Mouse (Mus musculus): ENCODE data around the gene Nsl1. TPM values are rescaled to one million over a fixed set of nuclear protein-coding genes. Genes with fewer than 3 reads are reported as not detected.
"Not testable (repeated sequence)": the region's sequence is repeated elsewhere in the genome, so short reads cannot be mapped to it uniquely, and the experiment has no call there.

Nsl1 gene
- total RNA-seq, 1 experiment, result 24.3 TPM

DNA sequence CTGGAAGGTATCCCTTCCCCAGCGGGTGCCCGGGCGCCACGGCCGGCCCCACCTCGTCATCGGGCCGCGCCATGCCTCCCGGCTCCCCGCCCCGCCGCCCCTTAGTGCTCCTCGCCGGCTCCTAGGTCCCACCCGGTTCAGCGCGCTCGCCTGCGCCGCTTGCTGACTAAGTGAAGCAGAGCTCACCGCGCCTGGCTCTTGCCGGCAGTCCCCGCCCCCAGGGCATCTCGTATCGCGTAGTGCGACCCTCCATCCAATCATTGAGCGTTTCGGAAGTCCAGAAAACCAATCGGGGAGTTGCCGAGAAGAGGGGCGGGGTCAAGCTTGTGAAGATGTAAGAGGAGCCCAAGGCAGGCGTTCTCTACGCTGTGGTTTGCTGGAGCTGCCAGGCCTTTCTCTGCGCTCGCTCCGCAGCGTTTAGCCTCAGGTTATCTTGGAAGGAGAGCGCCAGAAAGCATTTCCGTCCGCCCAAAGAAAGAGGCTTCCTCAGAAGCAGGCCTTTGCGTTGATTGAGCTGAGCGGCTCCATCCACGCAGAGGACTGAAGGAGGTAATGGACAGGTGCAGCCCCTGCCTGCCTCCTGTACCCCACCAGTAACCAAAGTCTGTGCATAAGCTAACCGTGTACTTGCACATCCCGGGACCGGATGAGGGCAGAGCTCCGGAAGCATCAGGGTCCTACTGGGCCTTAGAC, 36.6 kb upstream of the Nsl1 start, which contains the start of gene Flvcr1:
Gene Flvcr1, minus strand, starts transcription at position 138 of the 693 bp plus-strand sequence.
- in situ Hi-C loops (cut with MboI; ENCODE audit: low sequenced_read_pairs in 2 of 2, unreplicated experiment in 2 of 2), result no loop called here
- H3K9me3 ChIP-seq (ENCODE audit: control insufficient read depth, insufficient read depth, low read depth, low read length), result no peaks in the 10 kb centered on the region

DNA sequence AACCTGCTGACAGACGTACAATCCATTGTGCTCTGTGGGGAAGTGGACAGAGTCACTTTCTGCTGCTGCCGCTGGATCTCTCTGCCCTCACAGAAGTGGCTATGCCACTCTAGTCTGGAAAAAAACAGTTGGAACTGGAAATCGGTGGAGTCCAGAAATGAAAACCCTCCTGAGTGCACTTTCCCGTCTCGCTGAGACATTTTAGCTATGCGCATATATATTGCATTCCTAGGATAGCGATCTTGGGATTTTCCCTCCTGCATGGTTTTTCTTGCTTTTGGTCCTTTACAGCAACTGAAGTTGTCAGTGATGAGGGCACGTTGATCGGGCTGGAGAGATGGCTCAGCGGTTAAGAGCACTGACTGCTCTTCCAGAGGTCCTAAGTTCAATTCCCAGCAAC, 32.6 kb upstream of the Nsl1 start:
- Histone ChIP-seq H3K27ac (ENCODE audit: insufficient read depth, low read depth, low read length, poor library complexity, severe bottlenecking) (no peak overlapping the region), H3K36me3 (ENCODE audit: control insufficient read depth, insufficient read depth, low read length, poor library complexity, severe bottlenecking) (no peaks in the 10 kb centered on the region), H3K4me1 (ENCODE audit: control insufficient read depth in 2 of 2, insufficient read depth in 2 of 2, low read length in 2 of 2, poor library complexity in 1 of 2) (no peaks in the 10 kb centered on the region), H3K9me3 (ENCODE audit: control insufficient read depth, insufficient read depth, low read depth, low read length) (no peaks in the 10 kb centered on the region), H3K9ac (ENCODE audit: insufficient read depth, low read depth, low read length, poor library complexity, severe bottlenecking) (no peak overlapping the region), H3K4me3 (ENCODE audit: insufficient read depth in 1 of 2, low read depth in 1 of 2, low read length in 2 of 2, poor library complexity in 1 of 2, severe bottlenecking in 1 of 2) (no peak overlapping the region)
- in situ Hi-C loops (cut with MboI; ENCODE audit: low sequenced_read_pairs in 2 of 2, unreplicated experiment in 2 of 2), result no loop called here
- DNase-seq (ENCODE audit: low read depth, low spot score), result no peak
- TF ChIP-seq CHD2 (IDR thresholded peaks at IDR 0.05; ENCODE audit: low read depth, low read length) (no peak), MAFK (IDR thresholded peaks at IDR 0.05; ENCODE audit: insufficient read depth, low read depth, low read length) (no peak), ZC3H11A (IDR thresholded peaks at IDR 0.05; ENCODE audit: borderline replicate concordance, low read depth, low read length) (no peak), HCFC1 (IDR thresholded peaks at IDR 0.05; ENCODE audit: borderline replicate concordance, insufficient read depth, low read length) (no peak), ZNF384 (IDR thresholded peaks at IDR 0.05; ENCODE audit: low read depth, low read length) (no peak)

More for the DNA sequence above, 36.6 kb upstream of the Nsl1 start, which contains the start of gene Flvcr1:
- Histone ChIP-seq H3K36me3 (ENCODE audit: control insufficient read depth, insufficient read depth, low read length, poor library complexity, severe bottlenecking) (no peaks in the 10 kb centered on the region; the same call in 1 of the 2 replicates), H3K9ac (ENCODE audit: insufficient read depth, low read depth, low read length, poor library complexity, severe bottlenecking) (peak within 1 kb of the TSS; percentile 85), H3K4me1 (ENCODE audit: control insufficient read depth in 2 of 2, insufficient read depth in 2 of 2, low read length in 2 of 2, poor library complexity in 1 of 2) (no peaks in the 10 kb centered on the region), H3K27ac (ENCODE audit: insufficient read depth, low read depth, low read length, poor library complexity, severe bottlenecking) (peak within 1 kb of the TSS; percentile 89), H3K4me3 (ENCODE audit: insufficient read depth in 1 of 2, low read depth in 1 of 2, low read length in 2 of 2, poor library complexity in 1 of 2, severe bottlenecking in 1 of 2) (peak within 1 kb of the TSS; percentile 70 to 78)
- TF ChIP-seq MAFK (IDR thresholded peaks at IDR 0.05; ENCODE audit: insufficient read depth, low read depth, low read length) (peak; percentile 50; the same call in 1 of the 2 replicates), CHD2 (IDR thresholded peaks at IDR 0.05; ENCODE audit: low read depth, low read length) (no peak), ZC3H11A (IDR thresholded peaks at IDR 0.05; ENCODE audit: borderline replicate concordance, low read depth, low read length) (no peak), HCFC1 (IDR thresholded peaks at IDR 0.05; ENCODE audit: borderline replicate concordance, insufficient read depth, low read length) (peak; percentile 65), ZNF384 (IDR thresholded peaks at IDR 0.05; ENCODE audit: low read depth, low read length) (no peak)
- peak; percentile 99 for DNase-seq (ENCODE audit: low read depth, low spot score)

GRCm38 (mm10) chr1:191030922-191031425, 31.8 kb upstream of the Nsl1 start:
- H3K4me1 ChIP-seq (ENCODE audit: control insufficient read depth in 2 of 2, insufficient read depth in 2 of 2, low read length in 2 of 2, poor library complexity in 1 of 2); H3K36me3 ChIP-seq (ENCODE audit: control insufficient read depth, insufficient read depth, low read length, poor library complexity, severe bottlenecking); H3K27ac ChIP-seq (ENCODE audit: insufficient read depth, low read depth, low read length, poor library complexity, severe bottlenecking); DNase-seq (ENCODE audit: low read depth, low spot score); H3K9ac ChIP-seq (ENCODE audit: insufficient read depth, low read depth, low read length, poor library complexity, severe bottlenecking); H3K9me3 ChIP-seq (ENCODE audit: control insufficient read depth, insufficient read depth, low read depth, low read length); in situ Hi-C loops (cut with MboI; ENCODE audit: low sequenced_read_pairs in 2 of 2, unreplicated experiment in 2 of 2); H3K4me3 ChIP-seq (ENCODE audit: insufficient read depth in 1 of 2, low read depth in 1 of 2, low read length in 2 of 2, poor library complexity in 1 of 2, severe bottlenecking in 1 of 2): not testable (repeated sequence)

DNA sequence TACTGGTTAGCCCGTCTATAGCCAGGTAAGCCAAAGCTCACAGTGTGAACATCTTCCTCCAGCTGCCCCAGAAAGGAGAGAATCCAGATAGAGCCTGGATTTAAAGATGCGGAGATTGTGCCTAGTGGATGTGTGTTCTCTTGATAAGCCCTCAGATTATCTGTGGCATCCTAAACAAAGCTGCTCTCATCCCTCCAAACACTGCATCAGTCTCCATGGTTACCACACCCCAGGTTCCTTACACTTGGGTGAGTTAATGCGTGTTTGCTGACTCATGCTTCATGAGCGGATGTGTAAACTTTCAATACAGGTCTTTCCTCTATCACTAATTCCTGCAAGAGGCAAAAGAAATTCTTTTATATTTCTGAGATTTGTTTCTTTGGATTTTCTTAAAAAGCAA, 27.2 kb upstream of the Nsl1 start:
- in situ Hi-C loops (cut with MboI; ENCODE audit: low sequenced_read_pairs in 2 of 2, unreplicated experiment in 2 of 2), result no loop called here
- no peaks in the 10 kb centered on the region for H3K9me3 ChIP-seq (ENCODE audit: control insufficient read depth, insufficient read depth, low read depth, low read length)
- no peak for DNase-seq (ENCODE audit: low read depth, low spot score)
- H3K9ac ChIP-seq (ENCODE audit: insufficient read depth, low read depth, low read length, poor library complexity, severe bottlenecking), result no peak overlapping the region
- no peaks in the 10 kb centered on the region for H3K36me3 ChIP-seq (ENCODE audit: control insufficient read depth, insufficient read depth, low read length, poor library complexity, severe bottlenecking)
- peaks cover 0 to 3% of the 10 kb centered on the region in 2 experiments; a peak in 1 of 4 replicates for H3K4me1 ChIP-seq (ENCODE audit: control insufficient read depth in 2 of 2, insufficient read depth in 2 of 2, low read length in 2 of 2, poor library complexity in 1 of 2)
- TF ChIP-seq MAFK (IDR thresholded peaks at IDR 0.05; ENCODE audit: insufficient read depth, low read depth, low read length) (peak; percentile 88), ZNF384 (IDR thresholded peaks at IDR 0.05; ENCODE audit: low read depth, low read length) (no peak)
- no peak overlapping the region for H3K4me3 ChIP-seq (ENCODE audit: insufficient read depth in 1 of 2, low read depth in 1 of 2, low read length in 2 of 2, poor library complexity in 1 of 2, severe bottlenecking in 1 of 2)
- H3K27ac ChIP-seq (ENCODE audit: insufficient read depth, low read depth, low read length, poor library complexity, severe bottlenecking), result no peak overlapping the region

All from ES-E14 (cell line).